Mouse (Mus musculus) stomach, postnatal 0 days (tissue): ENCODE data around the gene Timm17b.

Experiments
- CTCF ChIP-seq: IDR thresholded peaks from 2 replicates; pipeline ENCODE4 v1.5.1; 2016; ENCODE audit warnings: antibody characterized with exemption, low read depth, mild to moderate bottlenecking, moderate library complexity
- EP300 ChIP-seq: optimal IDR thresholded peaks from 2 replicates; pipeline ENCODE3; 2016; ENCODE audit warnings: antibody characterized with exemption

DNA sequence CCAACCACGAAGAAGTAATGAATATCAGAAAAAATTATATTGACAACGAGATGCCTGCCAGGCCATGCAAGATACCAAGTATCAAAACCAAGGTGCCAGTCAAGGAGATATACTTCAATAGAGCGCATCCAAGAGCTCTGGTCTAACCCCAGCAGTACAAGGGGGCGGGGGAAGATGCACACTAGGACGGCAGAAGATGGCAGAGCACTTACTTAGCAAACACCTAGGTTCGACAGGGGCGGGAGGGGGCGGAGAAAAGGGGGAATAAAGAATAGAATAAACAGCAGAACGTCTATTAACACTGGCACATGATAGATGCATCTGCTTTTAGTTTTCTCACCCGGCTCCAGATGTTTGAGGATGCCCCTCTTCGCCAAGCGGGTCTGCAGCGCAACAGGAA is 946 bp upstream of the Timm17b start:
- TF ChIP-seq CTCF (no peak), EP300 (no peak)
